Mouse (Mus musculus) small intestine, adult 2 months (tissue): Measurements from ENCODE around the gene Gfer.

ENCODE experiments used
- CTCF ChIP-seq: fragments of 200-500 bp; IDR thresholded peaks from 2 replicates; pipeline ENCODE4 v1.5.1; 2012; ENCODE audit warnings: low read depth, mild to moderate bottlenecking, control low read depth, inconsistent platforms, low read length, moderate library complexity, mixed read lengths; ENCODE audit not compliant: insufficient replicate concordance, insufficient read length; ENCODE audit errors: extremely low read depth
- POLR2A ChIP-seq: fragments of 200-500 bp; IDR thresholded peaks from 2 replicates; pipeline ENCODE4 v1.6.1; 2012; ENCODE audit warnings: low read depth, mild to moderate bottlenecking, control low read depth, inconsistent platforms, low read length, moderate library complexity

DNA sequence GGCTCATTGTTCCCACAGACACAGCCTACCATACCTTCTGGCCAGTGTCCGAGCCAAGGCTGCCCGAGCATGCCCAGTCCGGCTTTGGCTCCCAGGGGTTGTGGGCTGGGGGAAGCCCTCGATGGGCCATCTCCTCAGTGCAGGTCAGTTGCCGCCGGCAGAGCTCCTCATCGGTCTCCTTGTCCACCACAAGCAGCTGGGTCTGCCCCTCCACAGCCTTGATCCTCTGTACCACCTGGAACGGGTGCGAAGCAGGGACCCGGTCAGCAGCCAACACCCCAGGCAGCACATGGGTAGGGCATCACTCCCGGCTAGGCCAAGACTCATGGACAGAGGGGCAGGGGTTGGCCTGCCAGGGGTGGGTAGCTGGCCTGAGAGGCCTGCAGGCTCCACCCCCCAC lies 48.5 kb downstream of the Gfer start:
- TF ChIP-seq CTCF (no peak), POLR2A (no peak)
